Mouse (Mus musculus) liver, embryonic 14.5 days (tissue): ENCODE data around the gene Spta1. TPM values are rescaled to one million over a fixed set of nuclear protein-coding genes. Genes with fewer than 3 reads are reported as not detected.

Source experiments
- ATAC-seq: fragments of 200-750 bp; cut with Nextera tagmentation; 2 replicates; pipeline ENCODE4 v1.8.0; 2017; ENCODE audit warnings: moderate number of reproducible peaks, mild to moderate bottlenecking, moderate library complexity; ENCODE audit not compliant: insufficient read depth
- DNase-seq, 3 experiments: peaks; one replicate each; pipeline ENCODE4 v3.0.0-alpha.2; 2012 to 2013; ENCODE audit warnings: low read depth in 3 of 3, low spot score in 3 of 3
- H3K27ac ChIP-seq: fragments of 300-500 bp; sonication (generic); 2 replicates; pipeline ENCODE4 v1.5.1; 2014; ENCODE audit warnings: moderate library complexity, mild to moderate bottlenecking, control low read depth, inconsistent platforms
- H3K27me3 ChIP-seq: fragments of 300-500 bp; sonication (generic); 2 replicates; pipeline ENCODE4 v1.6.1; 2014; ENCODE audit warnings: mild to moderate bottlenecking, low read length, moderate library complexity; ENCODE audit not compliant: control insufficient read depth, insufficient read depth
- H3K36me3 ChIP-seq: fragments of 300-500 bp; sonication (generic); replicated peaks from 2 replicates; pipeline ENCODE4 v1.6.1; 2014; ENCODE audit warnings: low read depth; ENCODE audit not compliant: control insufficient read depth, insufficient read depth
- H3K4me1 ChIP-seq, 2 experiments: fragments of 200-500 bp in 1 of 2; fragments of 300-500 bp in 1 of 2; sonication (generic) in 1 of 2; replicated peaks; 2 replicates each; pipeline ENCODE4 v1.6.1; 2012 to 2014; ENCODE audit warnings: antibody characterized with exemption in 1 of 2, inconsistent platforms in 1 of 2, low read length in 1 of 2; ENCODE audit not compliant: control insufficient read depth in 2 of 2, insufficient read depth in 2 of 2
- H3K4me2 ChIP-seq: fragments of 300-500 bp; sonication (generic); 2 replicates; pipeline ENCODE4 v1.6.1; 2014; ENCODE audit warnings: low read depth, mild to moderate bottlenecking, control low read depth, moderate library complexity
- H3K4me3 ChIP-seq, 2 experiments: fragments of 200-500 bp in 1 of 2; fragments of 300-500 bp in 1 of 2; sonication (generic) in 1 of 2; 2 replicates each; pipeline ENCODE4 v1.5.1; 2012 to 2014; ENCODE audit warnings: low read depth in 2 of 2, low read length in 2 of 2, mild to moderate bottlenecking in 2 of 2, control low read depth in 1 of 2, inconsistent platforms in 1 of 2, moderate library complexity in 1 of 2; ENCODE audit not compliant: insufficient read depth in 1 of 2
- H3K9ac ChIP-seq: fragments of 300-500 bp; sonication (generic); replicated peaks from 2 replicates; pipeline ENCODE4 v1.6.1; 2014; ENCODE audit warnings: mild to moderate bottlenecking, control low read depth, moderate library complexity
- H3K9me3 ChIP-seq: fragments of 300-500 bp; sonication (generic); 2 replicates; pipeline ENCODE4 v1.6.1; 2016; ENCODE audit warnings: low read length, mixed read lengths; ENCODE audit not compliant: control insufficient read depth
- CTCF ChIP-seq: IDR thresholded peaks from 2 replicates; pipeline ENCODE4 v1.5.1; 2016; ENCODE audit warnings: antibody characterized with exemption, low read depth, control low read depth
- EP300 ChIP-seq: IDR thresholded peaks from 2 replicates; pipeline ENCODE4 v1.6.1; 2016; ENCODE audit warnings: antibody characterized with exemption, low read depth
- WGBS: fragments of 180-500 bp; shearing (Covaris S2); extraction: QIAGEN DNeasy Blood & Tissue Kit; methylation state at CpG from one replicate; pipeline ENCODE4 v1.1.7; 2014; ENCODE audit not compliant: insufficient replicate concordance; 5-methylcytosine and 5-hydroxymethylcytosine counted together
- polyA plus RNA-seq, 2 experiments: library from polyadenylated mRNA; depleted of rRNA in 1 of 2; stranded (reverse) in 1 of 2; unstranded in 1 of 2; fragments of >200 nt; fragmentation: Nextera tagmentation in 1 of 2; extraction: Ambion mirVana in 1 of 2; gene quantifications; 2 replicates each; pipeline versions ENCODE4 v1.2.1 to v1.2.3; 2012 to 2014

Gene Spta1
- polyA plus RNA-seq, 2 experiments: 38.7 to 45.0 TPM

GRCm38 (mm10) chr1:174215270-174216038 lies 42.9 kb downstream of the Spta1 start:
- WGBS: 83% methylated on average over 8 of the region's 8 CpGs
- no peak for DNase-seq
- TF ChIP-seq CTCF (no peak), EP300 (no peak)
- Histone ChIP-seq H3K27ac (no peak overlapping the region), H3K4me3 (no peak overlapping the region), H3K4me2 (no peak overlapping the region), H3K9me3 (no peaks in the 10 kb centered on the region), H3K27me3 (no peaks in the 10 kb centered on the region), H3K36me3 (peaks cover 92% of the 10 kb centered on the region), H3K4me1 (no peaks in the 10 kb centered on the region), H3K9ac (no peak overlapping the region)
- no peak for ATAC-seq

GRCm38 (mm10) chr1:174216528-174217204 lies 44.1 kb downstream of the Spta1 start:
- Histone ChIP-seq H3K4me1 (no peaks in the 10 kb centered on the region), H3K27ac (no peak overlapping the region), H3K27me3 (no peaks in the 10 kb centered on the region), H3K4me2 (no peak overlapping the region), H3K36me3 (peaks cover 84% of the 10 kb centered on the region), H3K9me3 (no peaks in the 10 kb centered on the region), H3K9ac (no peak overlapping the region), H3K4me3 (no peak overlapping the region)
- ATAC-seq (peak; percentile 24; the same call in 1 of the 2 replicates), DNase-seq (no peak)
- 57% methylated on average over 8 of the region's 8 CpGs for WGBS
- TF ChIP-seq EP300: no peak
- no peak for TF ChIP-seq CTCF

- Histone ChIP-seq H3K4me1 (no peaks in the 10 kb centered on the region), H3K4me2 (no peak overlapping the region), H3K36me3 (peaks cover 85% of the 10 kb centered on the region), H3K27ac (no peak overlapping the region), H3K4me3 (no peak overlapping the region), H3K27me3 (no peaks in the 10 kb centered on the region), H3K9ac (no peak overlapping the region), H3K9me3 (no peaks in the 10 kb centered on the region)
- no peak for ATAC-seq
- DNase-seq: no peak
- WGBS: 91% methylated on average over 4 of the region's 4 CpGs
- TF ChIP-seq EP300 (no peak), CTCF (no peak)
Observed at GRCm38 (mm10) chr1:174239916-174240315, 67.3 kb downstream of the Spta1 start.

GRCm38 (mm10) chr1:174244621-174245020 lies 72.0 kb downstream of the Spta1 start:
- Histone ChIP-seq H3K4me2 (no peak overlapping the region), H3K36me3 (peaks cover 85% of the 10 kb centered on the region), H3K4me3 (no peak overlapping the region), H3K4me1 (no peaks in the 10 kb centered on the region), H3K27me3 (no peaks in the 10 kb centered on the region), H3K27ac (no peak overlapping the region), H3K9me3 (no peaks in the 10 kb centered on the region), H3K9ac (no peak overlapping the region)
- DNase-seq: no peak
- WGBS: 91% methylated on average over 2 of the region's 2 CpGs
- TF ChIP-seq EP300: no peak
- TF ChIP-seq CTCF: no peak
- ATAC-seq: no peak

- ATAC-seq (0 out of 2 replicates have a peak, but pooled peaks have one; percentile 9), DNase-seq (no peak)
- H3K27me3 ChIP-seq: no peaks in the 10 kb centered on the region
- no peak overlapping the region for H3K9ac ChIP-seq
- no peaks in the 10 kb centered on the region for H3K4me1 ChIP-seq
- H3K36me3 ChIP-seq: peaks cover 81% of the 10 kb centered on the region
- H3K4me2 ChIP-seq: no peak overlapping the region
- H3K27ac ChIP-seq: no peak overlapping the region
- TF ChIP-seq EP300 (no peak), CTCF (no peak)
- whole genome bisulfite sequencing: 78% methylated on average over 1 of the region's 1 CpGs
- no peaks in the 10 kb centered on the region for H3K9me3 ChIP-seq
- H3K4me3 ChIP-seq: no peak overlapping the region
Observed at GRCm38 (mm10) chr1:174246080-174246479, 73.5 kb downstream of the Spta1 start.
